Mouse (Mus musculus) liver, adult 2 months (tissue): ENCODE results near the gene Vwa8.

Source experiments
- CTCF ChIP-seq: fragments of 200-500 bp; IDR thresholded peaks from 2 replicates; pipeline ENCODE4 v1.5.1; 2011; ENCODE audit warnings: low read depth, low read length, control low read depth
- POLR2A ChIP-seq: fragments of 200-500 bp; IDR thresholded peaks from 2 replicates; pipeline ENCODE4 v1.6.1; 2011; ENCODE audit warnings: low read length, control low read depth; ENCODE audit not compliant: insufficient read depth; ENCODE audit errors: extremely low read depth

GRCm38 (mm10) chr14:79151711-79152110, 302.9 kb downstream of the Vwa8 start:
- TF ChIP-seq POLR2A (no peak), CTCF (no peak)
